Mouse (Mus musculus): ENCODE measurements around the gene Strap. TPM values are rescaled to one million over a fixed set of nuclear protein-coding genes. Genes with fewer than 3 reads are reported as not detected.

The Strap gene
- total and polyA plus RNA-seq, 3 experiments = 109 to 291 (median 245) TPM

GRCm38 (mm10) chr6:137702918-137703317 is 32.0 kb upstream of the Strap start:
- no peak overlapping the region for H3K27ac ChIP-seq (ENCODE audit: insufficient read depth, low read depth)
- no peak overlapping the region for H3K9ac ChIP-seq (ENCODE audit: insufficient read depth, low read depth)
- DNase-seq (ENCODE audit: extremely low read depth) = no peak
- no peak overlapping the region for H3K4me2 ChIP-seq (ENCODE audit: insufficient read depth, low read depth, poor library complexity, severe bottlenecking)
- dilution Hi-C loops (cut with MboI; ENCODE audit: extremely low pct_ligation_motif_present, extremely low pct_unique_long_range_greater_than_20kb, low sequenced_read_pairs) = no loop called here
- no peaks in the 10 kb centered on the region for H3K9me3 ChIP-seq (replicated peaks; ENCODE audit: low read length)
- no peak overlapping the region for H3K4me3 ChIP-seq (replicated peaks in 1 of 3; ENCODE audit: low read depth in 2 of 3, low read length in 2 of 3, poor library complexity in 1 of 3)
- no peak for TF ChIP-seq E2F4 (IDR thresholded peaks at IDR 0.05; ENCODE audit: insufficient replicate concordance, low read depth, low read length)
- TF ChIP-seq ETS1 (conservative IDR thresholded peaks at IDR 0.05; ENCODE audit: low read depth, low read length) = no peak
- no peak for TF ChIP-seq GABPA (IDR thresholded peaks at IDR 0.05; ENCODE audit: insufficient replicate concordance, low read depth, low read length)
- TF ChIP-seq CHD2 (IDR thresholded peaks at IDR 0.05; ENCODE audit: low read length) = no peak
- no peak for TF ChIP-seq NRF1 (IDR thresholded peaks at IDR 0.05; ENCODE audit: low read depth, low read length)
- TF ChIP-seq EP300 (IDR thresholded peaks at IDR 0.05; ENCODE audit: low read length) = no peak
- TF ChIP-seq BHLHE40 (IDR thresholded peaks at IDR 0.05; ENCODE audit: low read depth, low read length) = no peak
- TF ChIP-seq MAX (IDR thresholded peaks at IDR 0.05; ENCODE audit: low read length) = no peak
- TF ChIP-seq POLR2AphosphoS2 (IDR thresholded peaks at IDR 0.05; ENCODE audit: low read depth, low read length) = no peak
- TF ChIP-seq RAD21 (IDR thresholded peaks at IDR 0.05; ENCODE audit: low read depth, low read length) = no peak
- H3K27me3 ChIP-seq (replicated peaks) = no peaks in the 10 kb centered on the region
- no peaks in the 10 kb centered on the region for H3K36me3 ChIP-seq (replicated peaks in 1 of 2; ENCODE audit: control insufficient read depth in 1 of 2, insufficient read depth in 1 of 2, low read length in 1 of 2)
- no peaks in the 10 kb centered on the region for H3K79me2 ChIP-seq (replicated peaks; ENCODE audit: control insufficient read depth, extremely low read depth, insufficient read depth, poor library complexity, severe bottlenecking)
- in situ Hi-C loops (cut with MboI; ENCODE audit: low pct_ligation_motif_present, low pct_unique_long_range_greater_than_20kb, low sequenced_read_pairs) = no loop called here
- H3K4me1 ChIP-seq (ENCODE audit: control insufficient read depth in 1 of 2, insufficient read depth in 2 of 2) = peaks cover 5 to 15% of the 10 kb centered on the region in 2 experiments

- no peaks in the 10 kb centered on the region for H3K27me3 ChIP-seq (replicated peaks)
- no peaks in the 10 kb centered on the region for H3K36me3 ChIP-seq (replicated peaks in 1 of 2; ENCODE audit: control insufficient read depth in 1 of 2, insufficient read depth in 1 of 2, low read length in 1 of 2)
- dilution Hi-C loops (cut with MboI; ENCODE audit: extremely low pct_ligation_motif_present, extremely low pct_unique_long_range_greater_than_20kb, low sequenced_read_pairs) = no loop called here
- no peaks in the 10 kb centered on the region for H3K9me3 ChIP-seq (replicated peaks; ENCODE audit: low read length)
- H3K27ac ChIP-seq (ENCODE audit: insufficient read depth, low read depth) = no peak overlapping the region
- no peak overlapping the region for H3K4me2 ChIP-seq (ENCODE audit: insufficient read depth, low read depth, poor library complexity, severe bottlenecking)
- no peak overlapping the region for H3K9ac ChIP-seq (ENCODE audit: insufficient read depth, low read depth)
- H3K4me1 ChIP-seq (ENCODE audit: control insufficient read depth in 1 of 2, insufficient read depth in 2 of 2) = peaks cover 5 to 15% of the 10 kb centered on the region in 2 experiments
- no peaks in the 10 kb centered on the region for H3K79me2 ChIP-seq (replicated peaks; ENCODE audit: control insufficient read depth, extremely low read depth, insufficient read depth, poor library complexity, severe bottlenecking)
- no peak for DNase-seq (ENCODE audit: extremely low read depth)
- no peak overlapping the region for H3K4me3 ChIP-seq (replicated peaks in 1 of 3; ENCODE audit: low read depth in 2 of 3, low read length in 2 of 3, poor library complexity in 1 of 3)
- TF ChIP-seq MAFK (IDR thresholded peaks at IDR 0.05; ENCODE audit: insufficient replicate concordance, low read length) (no peak), KAT2A (IDR thresholded peaks at IDR 0.05; ENCODE audit: insufficient replicate concordance, low read length) (no peak), ETS1 (conservative IDR thresholded peaks at IDR 0.05; ENCODE audit: low read depth, low read length) (no peak), UBTF (IDR thresholded peaks at IDR 0.05; ENCODE audit: low read depth, low read length) (no peak), ZMIZ1 (IDR thresholded peaks at IDR 0.05; ENCODE audit: low read depth, low read length) (no peak), ZC3H11A (IDR thresholded peaks at IDR 0.05; ENCODE audit: low read depth, low read length) (no peak), ELF1 (IDR thresholded peaks at IDR 0.05; ENCODE audit: low read depth, low read length) (no peak), MAX (IDR thresholded peaks at IDR 0.05; ENCODE audit: low read length) (no peak), TBP (conservative IDR thresholded peaks at IDR 0.05; ENCODE audit: low read depth, low read length) (no peak), MXI1 (IDR thresholded peaks at IDR 0.05; ENCODE audit: low read depth, low read length) (no peak), E2F4 (IDR thresholded peaks at IDR 0.05; ENCODE audit: insufficient replicate concordance, low read depth, low read length) (no peak), CHD2 (IDR thresholded peaks at IDR 0.05; ENCODE audit: low read length) (no peak), RAD21 (IDR thresholded peaks at IDR 0.05; ENCODE audit: low read depth, low read length) (no peak), ZKSCAN1 (IDR thresholded peaks at IDR 0.05; ENCODE audit: borderline replicate concordance, low read depth, low read length) (no peak), MAZ (IDR thresholded peaks at IDR 0.05; ENCODE audit: low read depth, low read length) (no peak)
- in situ Hi-C loops (cut with MboI; ENCODE audit: low pct_ligation_motif_present, low pct_unique_long_range_greater_than_20kb, low sequenced_read_pairs) = no loop called here
Measured at GRCm38 (mm10) chr6:137703431-137703830, 31.4 kb upstream of the Strap start.

All from CH12.LX (cell line).